Mouse (Mus musculus): ENCODE measurements around the gene Sim2. TPM values are rescaled to one million over a fixed set of nuclear protein-coding genes. Genes with fewer than 3 reads are reported as not detected.

Gene Sim2
- total RNA-seq, 2 experiments from 2014 or later = 15.0 to 17.9 TPM

DNA sequence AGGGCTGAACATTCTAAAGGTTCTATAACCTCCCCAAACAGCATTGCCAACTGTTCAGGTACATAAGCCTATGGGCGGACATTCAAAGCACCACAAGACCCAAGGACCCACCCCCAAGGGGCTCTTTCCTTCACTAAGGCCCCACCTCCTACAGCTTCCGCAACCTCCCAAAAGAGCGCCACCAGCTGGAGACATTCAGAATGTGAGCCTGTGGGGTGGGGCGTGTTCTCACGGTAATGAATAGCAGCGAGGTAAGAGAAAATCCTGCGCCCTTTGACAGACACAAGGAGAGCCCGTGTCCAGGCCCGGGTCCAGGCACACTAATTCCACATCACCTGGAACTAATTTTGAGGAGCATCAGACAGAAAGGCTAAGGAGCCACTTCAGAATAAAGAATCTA is 20.5 kb upstream of the Sim2 start:
- no peak overlapping the region for H3K27ac ChIP-seq
- intact Hi-C loops (cut with DNase I) = no loop called here
- no peak for TF ChIP-seq CTCF (IDR thresholded peaks at IDR 0.05)
- DNase-seq = no peak
- H3K4me3 ChIP-seq = no peak overlapping the region

DNA sequence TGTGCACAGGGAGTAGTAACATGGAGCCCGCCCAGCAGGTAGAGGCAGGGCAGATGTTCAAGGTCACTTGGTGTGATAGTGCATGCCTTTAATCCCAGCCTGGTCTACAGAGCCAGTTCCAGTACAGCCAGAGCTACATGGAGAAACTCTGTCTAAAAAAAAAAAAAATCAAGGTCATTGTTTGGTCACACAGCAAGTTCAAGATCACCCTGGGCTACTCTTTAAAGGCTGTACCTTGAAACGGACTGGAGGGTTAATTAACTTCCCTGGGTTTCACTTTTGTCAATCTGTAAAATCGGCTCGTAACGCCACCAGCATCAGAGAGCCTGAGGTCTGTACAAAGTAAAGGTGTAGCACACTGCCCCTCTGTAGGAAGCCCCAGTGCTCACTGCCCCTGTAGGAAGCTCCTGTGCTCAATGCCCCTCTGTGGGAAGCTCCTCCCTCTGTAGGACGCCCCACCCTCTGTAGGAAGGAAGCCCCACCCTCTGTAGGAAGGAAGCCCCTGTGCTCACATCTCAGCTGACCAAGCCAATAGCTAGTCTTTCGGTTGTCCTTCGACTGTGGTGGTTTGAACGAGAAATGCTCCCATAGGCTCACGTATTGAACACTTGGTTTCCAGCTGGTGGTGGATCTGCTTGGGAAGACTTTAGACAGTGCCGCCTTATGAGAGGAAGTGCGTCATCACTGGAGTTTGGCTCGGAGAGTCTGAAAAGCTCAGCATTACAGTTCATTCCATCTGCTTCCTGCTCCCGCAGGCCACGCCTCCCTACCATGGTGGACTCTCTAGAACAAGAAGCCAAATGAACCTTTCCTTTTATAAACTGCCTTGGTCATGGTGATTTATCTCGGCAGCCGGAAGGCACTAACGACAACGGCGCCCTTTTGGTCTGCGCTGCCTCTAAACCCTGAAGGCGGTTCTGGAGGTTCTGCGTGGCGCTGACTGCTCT is 18.7 kb upstream of the Sim2 start:
- DNase-seq = no peak
- no peak for TF ChIP-seq CTCF (IDR thresholded peaks at IDR 0.05)
- intact Hi-C loops (cut with DNase I) = no loop called here
- Histone ChIP-seq H3K27ac (no peak overlapping the region), H3K4me3 (peak overlapping the region; percentile 45)

DNA sequence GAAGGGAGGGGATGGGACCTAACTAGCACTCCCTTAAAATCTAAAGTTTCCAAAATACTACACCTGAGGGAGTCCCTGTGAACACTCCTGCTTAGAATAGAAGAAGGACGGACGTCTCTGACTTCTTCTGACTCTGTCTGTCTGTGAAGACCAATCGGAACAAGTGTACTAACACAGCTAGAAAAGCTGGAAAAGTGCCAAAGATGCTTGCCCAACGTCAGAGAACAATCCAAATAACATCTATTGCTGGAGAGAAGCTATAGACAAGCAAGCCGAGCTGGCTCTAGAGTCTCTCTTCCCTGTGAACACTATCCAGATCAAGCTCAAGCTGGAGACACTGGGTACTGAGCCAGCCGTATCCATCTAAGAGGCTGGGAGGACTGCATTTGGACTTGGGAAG is 18.0 kb upstream of the Sim2 start:
- intact Hi-C loops (cut with DNase I) = no loop called here
- Histone ChIP-seq H3K4me3 (peak overlapping the region; percentile 45; the same call in 1 of the 2 replicates), H3K27ac (no peak overlapping the region)
- DNase-seq = no peak
- no peak for TF ChIP-seq CTCF (IDR thresholded peaks at IDR 0.05)

DNA sequence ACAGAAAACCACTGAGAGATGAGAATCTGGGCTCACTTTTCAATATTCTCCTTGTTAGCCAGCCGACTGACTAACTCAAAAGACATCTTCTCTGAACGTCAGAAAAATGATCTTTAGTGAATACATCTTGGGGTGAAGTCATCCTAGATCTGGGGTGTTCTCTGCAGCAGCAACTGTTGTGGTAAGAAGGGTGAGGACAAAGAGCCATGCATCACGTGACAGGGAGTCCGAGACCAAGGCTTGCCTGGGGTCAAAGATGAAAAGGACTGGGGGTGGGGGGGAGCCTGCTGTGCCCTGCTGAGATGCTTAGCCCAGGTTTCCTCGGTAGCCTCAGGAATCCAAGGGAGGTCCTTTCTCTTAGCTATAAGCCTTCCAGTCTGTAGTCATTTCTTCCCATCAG is 17.5 kb upstream of the Sim2 start:
- intact Hi-C loops (cut with DNase I) = no loop called here
- no peak for TF ChIP-seq CTCF (IDR thresholded peaks at IDR 0.05)
- Histone ChIP-seq H3K27ac (no peak overlapping the region), H3K4me3 (no peak overlapping the region)
- DNase-seq = no peak

DNA sequence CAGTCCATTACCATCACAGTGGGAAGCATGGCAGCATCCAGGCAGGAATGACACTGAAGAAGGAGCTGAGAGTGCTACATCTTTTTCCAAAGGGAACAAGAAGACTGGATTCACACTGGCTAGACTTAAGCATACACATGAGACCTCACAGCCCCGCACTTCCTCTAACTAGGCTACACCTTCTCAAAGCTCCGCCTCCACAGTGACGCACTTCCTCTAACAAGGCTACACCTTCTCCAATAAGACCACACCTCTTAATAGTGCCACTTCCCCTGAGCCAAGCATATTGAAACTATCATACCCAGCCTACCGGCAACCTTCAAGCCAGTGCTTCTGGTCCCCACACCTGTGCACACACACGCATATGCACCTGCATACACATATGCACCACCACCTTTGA is 15.7 kb upstream of the Sim2 start:
- intact Hi-C loops (cut with DNase I) = no loop called here
- no peak for TF ChIP-seq CTCF (IDR thresholded peaks at IDR 0.05)
- no peak overlapping the region for H3K27ac ChIP-seq

DNA sequence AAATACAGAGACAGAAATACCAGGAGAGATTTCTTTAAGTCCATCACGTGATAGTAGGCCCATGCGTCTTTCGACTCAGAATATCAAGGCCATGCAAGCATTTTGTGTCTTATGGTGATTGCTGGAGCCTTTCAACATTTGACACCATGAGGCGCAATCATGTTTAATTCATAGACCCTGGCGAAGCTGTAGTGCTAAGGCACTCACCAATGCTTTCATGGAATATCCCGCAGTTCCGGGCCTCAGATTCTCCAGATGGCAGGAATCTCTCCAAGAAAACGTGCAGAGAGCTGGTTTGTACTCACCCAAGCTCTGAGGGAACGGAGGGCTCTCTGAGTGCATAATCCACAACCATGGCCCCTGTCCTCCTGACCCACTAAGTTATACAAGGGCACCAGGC is 13.8 kb upstream of the Sim2 start:
- peak; percentile 30 for DNase-seq
- intact Hi-C loops (cut with DNase I) = no loop called here
- TF ChIP-seq CTCF (IDR thresholded peaks at IDR 0.05) = no peak

More for the DNA sequence above, 15.7 kb upstream of the Sim2 start:
- no peak for DNase-seq
- H3K4me3 ChIP-seq = no peak overlapping the region

DNA sequence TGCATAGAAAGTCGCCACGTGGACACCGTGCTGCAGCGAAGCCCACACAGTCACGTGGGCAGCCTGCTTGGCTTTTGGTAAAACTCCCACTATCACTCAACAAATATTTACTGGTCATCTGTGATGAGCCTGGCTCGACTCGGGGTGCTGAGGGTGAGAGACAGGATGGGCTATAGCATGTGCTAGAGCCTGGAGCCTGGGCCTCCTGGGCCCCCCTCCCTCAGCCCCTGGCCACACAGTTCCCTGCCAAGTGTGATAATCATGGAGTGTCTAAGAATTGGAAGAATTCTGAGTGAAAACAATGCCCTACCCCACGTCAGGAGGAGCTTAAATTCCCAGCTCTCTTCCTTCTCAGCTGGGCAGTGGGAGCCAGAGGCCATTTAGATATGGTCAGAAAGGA is 13.3 kb upstream of the Sim2 start:
- Histone ChIP-seq H3K4me3 (peak overlapping the region; percentile 48), H3K27ac (peak overlapping the region; percentile 66)
- intact Hi-C loops (cut with DNase I) = no loop called here
- no peak for TF ChIP-seq CTCF (IDR thresholded peaks at IDR 0.05)
- no peak for DNase-seq

More for the DNA sequence above, 13.8 kb upstream of the Sim2 start:
- peak overlapping the region; percentile 48 for H3K4me3 ChIP-seq
- H3K27ac ChIP-seq = peak overlapping the region; percentile 66

DNA sequence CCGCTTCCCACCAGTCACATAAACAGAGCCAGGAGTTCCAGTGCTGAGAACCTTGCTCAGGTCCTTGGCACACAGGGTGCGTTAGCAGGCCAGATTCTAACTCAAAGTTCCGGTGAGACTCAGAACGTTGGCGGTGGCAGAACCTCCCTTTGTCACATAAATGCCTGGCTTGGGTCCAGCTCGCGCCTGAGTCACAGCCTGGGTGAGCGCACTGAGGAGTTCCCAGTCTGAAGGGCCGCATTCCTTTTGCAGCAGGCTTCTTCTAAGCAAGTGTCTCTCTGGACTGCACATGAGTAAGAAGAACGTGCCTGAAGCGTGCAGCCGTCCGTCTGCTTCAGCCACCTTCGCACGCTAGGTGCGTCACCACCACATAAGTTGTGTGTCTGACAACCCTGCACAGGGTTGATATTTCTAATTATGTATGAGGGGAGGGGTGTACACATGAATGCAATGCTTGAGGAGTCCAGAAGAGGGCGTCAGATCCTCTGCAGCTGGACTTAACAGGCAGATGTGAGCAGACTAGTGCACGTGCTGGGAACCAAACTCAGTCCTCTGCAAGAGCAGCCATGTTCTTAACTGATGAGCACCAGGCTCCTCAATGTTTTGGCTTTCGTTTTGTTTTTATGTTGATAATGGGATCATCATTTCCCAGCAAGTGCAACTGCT is 9.2 kb upstream of the Sim2 start:
- H3K4me3 ChIP-seq = no peak overlapping the region
- H3K27ac ChIP-seq = no peak overlapping the region
- intact Hi-C loops (cut with DNase I) = no loop called here
- TF ChIP-seq CTCF (IDR thresholded peaks at IDR 0.05) = peak; percentile 4; the same call in 1 of the 2 replicates
- no peak for DNase-seq

DNA sequence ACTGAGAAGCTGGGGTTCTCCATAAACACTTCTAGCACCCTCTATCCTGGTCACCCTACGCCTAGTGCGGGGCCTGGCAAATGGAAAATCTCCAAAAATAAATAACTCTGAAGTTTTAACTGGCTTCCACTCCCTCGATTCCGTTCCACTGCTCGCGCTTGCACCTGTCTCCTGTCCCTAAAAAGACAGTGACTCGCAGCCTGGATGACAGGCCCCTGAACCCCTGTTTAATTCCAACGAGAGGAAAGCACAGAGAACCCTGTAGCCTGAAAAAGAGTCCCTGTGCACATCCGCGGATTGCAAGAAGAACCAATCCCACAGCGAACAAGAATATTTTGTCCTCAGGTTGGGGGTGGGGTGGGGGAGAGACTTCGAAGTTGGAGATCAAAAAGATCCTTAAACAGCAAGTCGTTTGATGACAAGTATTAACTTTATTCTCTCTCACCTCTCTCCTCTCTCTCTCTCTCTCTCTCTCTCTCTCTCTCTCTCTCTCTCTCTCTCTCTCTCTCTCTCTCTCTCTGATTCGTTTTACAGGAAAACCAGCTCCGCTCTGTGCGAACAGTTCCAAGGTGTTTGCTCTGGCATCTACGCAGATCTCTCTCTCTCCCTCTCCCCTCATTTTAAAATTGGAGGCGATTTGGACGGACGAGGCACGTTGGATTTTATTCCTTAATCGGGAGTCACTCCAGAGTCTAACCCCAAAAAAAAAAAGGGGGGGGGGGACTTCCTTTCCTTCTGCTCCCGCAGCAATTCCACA is 6.2 kb upstream of the Sim2 start:
- intact Hi-C loops (cut with DNase I) = no loop called here
- Histone ChIP-seq H3K27ac (no peak overlapping the region), H3K4me3 (no peak overlapping the region; the same call in 1 of the 2 replicates)
- no peak for TF ChIP-seq CTCF (IDR thresholded peaks at IDR 0.05)
- no peak for DNase-seq

DNA sequence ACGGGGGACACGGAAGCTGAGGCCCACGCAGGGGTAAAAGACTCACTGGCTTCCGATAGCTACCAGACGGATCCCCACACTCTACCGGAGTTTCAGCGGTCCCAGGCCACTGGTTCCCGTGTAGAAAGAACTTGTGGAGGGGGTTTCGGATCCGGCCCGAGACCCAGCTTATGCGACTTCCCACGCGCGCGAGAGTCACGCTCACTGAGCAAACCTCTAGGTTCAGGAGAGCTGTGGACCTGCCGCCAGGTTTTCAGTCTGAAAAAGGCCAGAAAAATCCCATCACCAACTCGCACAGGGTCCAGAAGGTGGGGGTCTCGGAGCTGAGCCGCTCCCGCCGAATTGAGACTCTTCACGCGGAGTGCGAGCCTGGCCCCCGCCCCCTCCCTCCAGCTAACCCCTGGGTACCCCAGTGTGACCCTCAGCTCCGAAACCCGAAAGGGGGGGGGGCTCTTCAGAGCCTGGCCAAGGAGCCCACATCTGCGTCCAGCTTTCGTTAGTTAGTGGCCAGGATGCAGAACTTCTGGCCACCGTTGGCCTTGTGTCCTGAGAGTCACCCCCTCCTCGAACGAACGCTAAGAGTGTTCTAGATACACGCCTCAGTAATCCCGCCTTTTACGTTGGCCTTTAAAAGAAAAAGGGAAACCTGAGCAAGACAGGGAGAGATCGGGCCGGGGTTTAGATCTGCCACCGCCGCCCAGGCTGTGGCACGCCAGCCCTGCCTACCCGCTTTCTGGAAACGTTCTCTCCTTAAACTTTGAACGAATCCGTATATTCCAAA is 5.5 kb upstream of the Sim2 start:
- intact Hi-C loops (cut with DNase I) = no loop called here
- DNase-seq = no peak
- Histone ChIP-seq H3K27ac (no peak overlapping the region), H3K4me3 (peak overlapping the region; percentile 36)
- no peak for TF ChIP-seq CTCF (IDR thresholded peaks at IDR 0.05)

DNA sequence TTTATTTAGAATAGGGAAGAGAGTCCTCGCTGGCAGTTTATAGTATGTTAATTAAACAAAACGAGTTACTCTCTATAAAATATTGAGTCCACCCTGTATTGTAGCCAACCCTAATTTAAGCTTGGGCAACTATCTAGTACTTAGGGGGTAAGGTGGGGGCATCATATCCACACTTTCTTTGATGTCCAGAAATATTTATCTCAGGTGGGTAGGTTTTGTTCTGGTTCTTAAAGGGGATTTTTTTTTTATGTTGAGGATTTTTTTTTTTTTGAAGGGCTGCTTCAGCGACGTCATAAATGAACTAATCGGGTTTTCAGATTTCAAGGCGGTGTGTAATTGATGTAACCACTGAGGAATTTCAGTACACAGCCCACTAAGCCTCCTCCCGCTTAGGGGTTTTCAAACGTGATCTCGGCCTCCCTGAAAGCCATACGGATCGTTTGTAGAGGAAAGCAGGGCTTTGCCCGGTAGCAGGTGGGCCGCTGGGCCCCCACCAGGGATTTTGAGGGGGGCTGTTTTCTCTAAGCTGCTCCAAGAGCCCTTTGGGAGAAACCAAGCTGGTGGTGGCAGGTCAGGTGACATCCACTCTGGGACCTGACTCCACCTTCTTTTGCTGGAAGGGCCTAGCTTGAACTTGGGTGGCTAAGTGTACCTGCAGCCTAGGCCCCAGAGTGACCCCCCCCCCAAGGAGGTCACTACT is 4.7 kb upstream of the Sim2 start:
- DNase-seq = no peak
- no peak overlapping the region for H3K4me3 ChIP-seq
- H3K27ac ChIP-seq = no peak overlapping the region
- intact Hi-C loops (cut with DNase I) = no loop called here
- TF ChIP-seq CTCF (IDR thresholded peaks at IDR 0.05) = no peak
